Mouse (Mus musculus) forebrain, postnatal 0 days (tissue): ENCODE measurements around the gene Zfpl1. TPM values are rescaled to one million over a fixed set of nuclear protein-coding genes. Genes with fewer than 3 reads are reported as not detected.

ENCODE experiments used
- ATAC-seq: fragments of 200-750 bp; cut with Nextera tagmentation; 2 replicates; pipeline ENCODE4 v1.8.0; 2017; ENCODE audit warnings: mild to moderate bottlenecking, moderate library complexity
- DNase-seq: peaks from one replicate; pipeline ENCODE4 v3.0.0-alpha.2; 2015
- H3K27ac ChIP-seq: fragments of 300-500 bp; sonication (generic); 2 replicates; pipeline ENCODE4 v1.5.1; 2014; ENCODE audit warnings: low read depth, mild to moderate bottlenecking, antibody characterized with exemption, low read length, moderate library complexity, mixed read lengths
- H3K27me3 ChIP-seq: fragments of 300-500 bp; sonication (generic); 2 replicates; pipeline ENCODE4 v1.6.1; 2014; ENCODE audit warnings: mild to moderate bottlenecking, low read length, mixed read lengths; ENCODE audit not compliant: insufficient read depth
- H3K36me3 ChIP-seq: fragments of 300-500 bp; sonication (generic); 2 replicates; pipeline ENCODE4 v1.6.1; 2014; ENCODE audit warnings: mild to moderate bottlenecking, moderate library complexity; ENCODE audit not compliant: insufficient read depth
- H3K4me1 ChIP-seq: fragments of 300-500 bp; sonication (generic); 2 replicates; pipeline ENCODE4 v1.6.1; 2014; ENCODE audit warnings: antibody characterized with exemption; ENCODE audit not compliant: insufficient read depth
- H3K4me2 ChIP-seq: fragments of 300-500 bp; sonication (generic); 2 replicates; pipeline ENCODE4 v1.6.1; 2014; ENCODE audit warnings: low read depth, mild to moderate bottlenecking, moderate library complexity
- H3K4me3 ChIP-seq: fragments of 300-500 bp; sonication (generic); 2 replicates; pipeline ENCODE4 v1.5.1; 2014; ENCODE audit warnings: low read depth, low read length, mixed read lengths
- H3K9ac ChIP-seq: fragments of 300-500 bp; sonication (generic); 2 replicates; pipeline ENCODE4 v1.6.1; 2014; ENCODE audit warnings: mild to moderate bottlenecking
- H3K9me3 ChIP-seq: fragments of 300-500 bp; sonication (generic); 2 replicates; pipeline ENCODE4 v1.6.1; 2016; ENCODE audit warnings: low read length
- CTCF ChIP-seq: sonication (generic); IDR thresholded peaks from 2 replicates; pipeline ENCODE4 v1.5.1; 2016; ENCODE audit warnings: antibody characterized with exemption, control low read depth, low read depth
- WGBS: fragments of 180-500 bp; shearing (Covaris S2); extraction: QIAGEN DNeasy Blood & Tissue Kit; methylation state at CpG from one replicate; pipeline ENCODE4 v1.1.7; 2014; 5-methylcytosine and 5-hydroxymethylcytosine counted together
- microRNA-seq, 2 experiments: library from miRNA; unstranded; fragments of <30 nt; microRNA quantifications; one replicate each; pipeline ENCODE4; 2016
- polyA plus RNA-seq: library from polyadenylated mRNA; unstranded; fragments of >200 nt; fragmentation: Nextera tagmentation; extraction: Ambion mirVana; gene quantifications from 2 replicates; pipeline ENCODE4 v1.2.1, GENCODE M21; 2015
- total RNA-seq: library from RNA; depleted of rRNA; stranded (reverse); fragments of >200 nt; gene quantifications from 2 replicates; pipeline ENCODE4 v1.2.3, GENCODE M21; 2014; rRNA removed

Zfpl1 gene
- total and polyA plus RNA-seq, 2 experiments from 2014 or later, result 63.4 to 100 TPM

DNA sequence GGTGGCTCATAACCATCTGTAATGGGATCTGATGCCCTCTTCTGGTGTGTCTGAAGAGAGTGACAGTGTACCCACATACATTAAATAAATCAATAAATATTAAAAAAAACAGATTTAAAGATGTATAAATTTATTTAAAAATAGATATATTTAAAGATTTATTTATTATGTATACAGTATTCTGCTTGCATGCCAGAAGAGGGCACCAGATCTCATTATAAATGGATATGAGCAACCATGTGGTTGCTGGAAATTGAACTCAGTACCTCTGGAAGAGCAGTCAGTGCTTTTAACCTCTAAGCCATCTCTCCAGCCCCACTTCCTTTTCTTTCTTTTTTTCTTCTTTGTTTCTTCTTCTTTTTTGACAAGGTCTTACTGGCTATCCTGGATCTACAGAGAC, 44.8 kb downstream of the Zfpl1 start:
- DNase-seq (no peak), ATAC-seq (no peak)
- Histone ChIP-seq H3K4me2 (no peak overlapping the region), H3K4me1 (no peaks in the 10 kb centered on the region), H3K4me3 (no peak overlapping the region), H3K9me3 (no peaks in the 10 kb centered on the region), H3K36me3 (no peaks in the 10 kb centered on the region), H3K9ac (no peak overlapping the region), H3K27me3 (no peaks in the 10 kb centered on the region), H3K27ac (no peak overlapping the region)
- no peak for TF ChIP-seq CTCF

DNA sequence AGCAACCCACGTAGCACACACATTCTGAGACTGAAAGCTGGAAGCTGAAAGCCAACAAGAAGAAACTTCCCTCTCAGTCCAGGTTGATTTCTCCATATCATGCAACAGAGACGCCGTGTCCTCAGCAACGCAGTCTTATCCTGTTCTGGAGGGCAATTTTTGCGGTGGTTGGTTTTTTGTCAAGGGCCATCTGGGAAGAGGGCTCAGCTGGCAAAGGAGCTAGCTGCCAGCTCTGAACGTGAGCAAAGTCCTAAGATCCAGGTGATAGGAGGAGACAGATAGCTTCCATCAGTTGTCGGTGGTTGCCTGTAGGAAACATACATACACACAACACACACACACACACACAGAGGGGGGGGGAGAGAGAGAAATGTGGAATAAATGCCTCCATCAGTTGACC, 46.4 kb downstream of the Zfpl1 start:
- DNase-seq, result no peak
- no peaks in the 10 kb centered on the region for H3K9me3 ChIP-seq
- 76% methylated on average over 7 of the region's 7 CpGs for WGBS

DNA sequence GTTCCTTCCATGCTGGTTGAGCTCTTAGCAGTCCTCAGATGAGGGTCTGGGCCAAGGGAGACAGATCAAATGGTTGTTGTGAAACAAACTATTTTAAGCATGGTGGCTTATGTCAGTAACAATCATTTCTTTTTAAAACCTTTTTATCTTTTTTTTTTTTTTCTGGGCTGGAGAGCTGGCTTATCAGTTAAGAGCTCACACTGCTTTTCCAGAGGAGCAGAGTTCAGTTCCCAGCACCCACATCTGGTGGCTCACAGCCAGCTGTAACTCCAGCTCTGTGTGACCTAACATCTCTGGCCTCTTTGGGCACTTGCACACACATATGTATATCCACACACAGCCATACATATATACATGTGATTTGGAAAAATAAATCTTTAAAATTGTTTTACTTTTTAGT, 47.1 kb downstream of the Zfpl1 start:
- H3K9ac ChIP-seq, result no peak overlapping the region
- H3K27me3 ChIP-seq, result no peaks in the 10 kb centered on the region
- H3K4me1 ChIP-seq, result no peaks in the 10 kb centered on the region
- no peak for TF ChIP-seq CTCF
- no peak for DNase-seq
- ATAC-seq, result no peak
- H3K4me3 ChIP-seq, result no peak overlapping the region
- no peak overlapping the region for H3K4me2 ChIP-seq
- no peaks in the 10 kb centered on the region for H3K9me3 ChIP-seq
- no peaks in the 10 kb centered on the region for H3K36me3 ChIP-seq
- no peak overlapping the region for H3K27ac ChIP-seq

More for the DNA sequence above, 46.4 kb downstream of the Zfpl1 start:
- H3K36me3 ChIP-seq, result no peaks in the 10 kb centered on the region
- H3K4me3 ChIP-seq, result no peak overlapping the region
- H3K4me2 ChIP-seq, result no peak overlapping the region
- TF ChIP-seq CTCF, result no peak
- no peaks in the 10 kb centered on the region for H3K27me3 ChIP-seq
- no peak overlapping the region for H3K9ac ChIP-seq
- H3K27ac ChIP-seq, result no peak overlapping the region
- H3K4me1 ChIP-seq, result no peaks in the 10 kb centered on the region
- no peak for ATAC-seq

DNA sequence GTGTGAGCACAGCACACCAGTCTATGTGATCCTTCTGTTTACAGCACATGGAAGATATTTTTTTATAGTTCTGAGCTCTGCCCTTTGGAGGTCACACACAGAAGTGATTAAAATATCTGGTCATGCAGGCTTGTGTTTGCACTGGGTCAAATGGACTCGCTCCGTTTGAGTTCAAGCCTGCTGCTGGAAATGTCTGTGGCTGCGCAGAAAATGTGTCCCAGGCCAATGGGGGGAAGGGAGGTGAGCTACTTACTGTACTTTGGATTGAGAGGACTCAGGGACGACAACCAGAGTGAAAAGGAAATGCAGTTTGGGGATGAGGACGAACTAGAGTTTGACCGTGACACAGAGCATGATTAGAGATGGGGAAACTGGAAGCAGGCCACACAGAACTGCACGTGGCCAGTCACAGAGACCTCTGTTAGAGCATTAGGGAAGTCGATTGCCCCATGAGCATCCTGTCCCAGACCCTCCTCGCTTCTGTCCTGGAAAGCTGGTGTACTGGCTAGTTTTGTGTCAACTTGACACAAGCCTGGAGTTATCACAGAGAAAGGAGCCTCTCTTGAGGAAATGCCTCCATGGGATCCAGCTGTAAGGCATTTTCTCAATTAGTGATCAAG, 48.7 kb downstream of the Zfpl1 start:
- no peak overlapping the region for H3K27ac ChIP-seq
- no peaks in the 10 kb centered on the region for H3K9me3 ChIP-seq
- no peaks in the 10 kb centered on the region for H3K4me1 ChIP-seq
- no peaks in the 10 kb centered on the region for H3K27me3 ChIP-seq
- 83% methylated on average over 9 of the region's 9 CpGs for WGBS
- H3K9ac ChIP-seq, result no peak overlapping the region
- no peak overlapping the region for H3K4me3 ChIP-seq
- H3K4me2 ChIP-seq, result no peak overlapping the region
- ATAC-seq (no peak), DNase-seq (no peak)
- no peak for TF ChIP-seq CTCF
- no peaks in the 10 kb centered on the region for H3K36me3 ChIP-seq

Small RNA genes within 50 kb of the gene (microRNA-seq; reads per million reads assigned to microRNA genes)
- 1.1 to 1.9 reads per million in 2 experiments for gene Mir6988

Other genes starting within 250 kb of the Zfpl1 start
- 8.5 and 13.3 TPM in 2 replicates for gene Frmd8, start 209.7 kb downstream of the Zfpl1 start, total RNA-seq
- gene Frmd8, start 209.7 kb downstream of the Zfpl1 start, polyA plus RNA-seq, result 9.0 and 10.3 TPM in 2 replicates
- 2.2 and 2.6 TPM in 2 replicates for gene Slc25a45, start 207.1 kb downstream of the Zfpl1 start, total RNA-seq
- gene Slc25a45, start 207.1 kb downstream of the Zfpl1 start, polyA plus RNA-seq, result 2.0 and 2.9 TPM in 2 replicates
- gene Tigd3, start 190.8 kb downstream of the Zfpl1 start, total RNA-seq, result 9.9 and 14.2 TPM in 2 replicates
- 8.6 and 10.2 TPM in 2 replicates for gene Tigd3, start 190.8 kb downstream of the Zfpl1 start, polyA plus RNA-seq
- gene Dpf2, start 171.9 kb downstream of the Zfpl1 start, total RNA-seq, result 52.8 and 64.5 TPM in 2 replicates
- gene Dpf2, start 171.9 kb downstream of the Zfpl1 start, polyA plus RNA-seq, result 56.8 and 60.1 TPM in 2 replicates
- gene Cdc42ep2, start 160.1 kb downstream of the Zfpl1 start, total RNA-seq, result 13.3 and 18.4 TPM in 2 replicates
- gene Cdc42ep2, start 160.1 kb downstream of the Zfpl1 start, polyA plus RNA-seq, result 13.5 and 15.6 TPM in 2 replicates
- 12.4 and 18.1 TPM in 2 replicates for gene Pola2, start 120.8 kb downstream of the Zfpl1 start, total RNA-seq
- gene Pola2, start 120.8 kb downstream of the Zfpl1 start, polyA plus RNA-seq, result 13.7 and 15.3 TPM in 2 replicates
- not detected in 2 replicates for gene Slc22a20, start 98.8 kb downstream of the Zfpl1 start, total RNA-seq
- not detected in 2 replicates for gene Slc22a20, start 98.8 kb downstream of the Zfpl1 start, polyA plus RNA-seq
- 5.5 and 7.7 TPM in 2 replicates for gene Capn1, start 69.1 kb downstream of the Zfpl1 start, total RNA-seq
- gene Capn1, start 69.1 kb downstream of the Zfpl1 start, polyA plus RNA-seq, result 3.0 and 3.3 TPM in 2 replicates
- 15.8 and 23.7 TPM in 2 replicates for gene Syvn1, start 38.4 kb downstream of the Zfpl1 start, total RNA-seq
- 24.7 and 27.7 TPM in 2 replicates for gene Syvn1, start 38.4 kb downstream of the Zfpl1 start, polyA plus RNA-seq
- gene Mrpl49, start 27.2 kb downstream of the Zfpl1 start, total RNA-seq, result 47.1 and 50.8 TPM in 2 replicates
- 54.4 and 55.7 TPM in 2 replicates for gene Mrpl49, start 27.2 kb downstream of the Zfpl1 start, polyA plus RNA-seq
- 1,002 and 1,178 TPM in 2 replicates for gene Fau, start 27.1 kb downstream of the Zfpl1 start, total RNA-seq
- 610 and 775 TPM in 2 replicates for gene Fau, start 27.1 kb downstream of the Zfpl1 start, polyA plus RNA-seq
- gene Znhit2, start 23.8 kb downstream of the Zfpl1 start, total RNA-seq, result 42.5 and 50.8 TPM in 2 replicates
- 46.1 and 47.1 TPM in 2 replicates for gene Znhit2, start 23.8 kb downstream of the Zfpl1 start, polyA plus RNA-seq
- gene Tm7sf2, start 16.6 kb downstream of the Zfpl1 start, total RNA-seq, result 70.6 and 79.6 TPM in 2 replicates
- gene Tm7sf2, start 16.6 kb downstream of the Zfpl1 start, polyA plus RNA-seq, result 37.1 and 43.3 TPM in 2 replicates
- gene Vps51, start 7.7 kb downstream of the Zfpl1 start, total RNA-seq, result 93.0 and 96.8 TPM in 2 replicates
- 78.6 and 93.7 TPM in 2 replicates for gene Vps51, start 7.7 kb downstream of the Zfpl1 start, polyA plus RNA-seq
- gene Tmem262, start 4.9 kb downstream of the Zfpl1 start, total RNA-seq, result not detected in 2 replicates
- not detected in 2 replicates for gene Tmem262, start 4.9 kb downstream of the Zfpl1 start, polyA plus RNA-seq
- 0.69 TPM in 1 of 2 replicates, not detected in the other for gene Gm28374, start 2.7 kb downstream of the Zfpl1 start, total RNA-seq
- gene Gm28374, start 2.7 kb downstream of the Zfpl1 start, polyA plus RNA-seq, result 0.57 and 0.68 TPM in 2 replicates
- 2.2 and 3.0 TPM in 2 replicates for gene Cdca5, start within 50 bp of the Zfpl1 start, total RNA-seq
- gene Cdca5, start within 50 bp of the Zfpl1 start, polyA plus RNA-seq, result 4.7 TPM in 2 replicates
- not detected in 2 replicates for gene AC131692.1, start 9.5 kb upstream of the Zfpl1 start, total RNA-seq
- not detected in 2 replicates for gene AC131692.1, start 9.5 kb upstream of the Zfpl1 start, polyA plus RNA-seq
- gene Naaladl1, start 20.8 kb upstream of the Zfpl1 start, total RNA-seq, result 0.14 and 0.15 TPM in 2 replicates
- gene Naaladl1, start 20.8 kb upstream of the Zfpl1 start, polyA plus RNA-seq, result 0.39 and 0.51 TPM in 2 replicates
- 44.8 and 67.7 TPM in 2 replicates for gene Sac3d1, start 33.7 kb upstream of the Zfpl1 start, total RNA-seq
- gene Sac3d1, start 33.7 kb upstream of the Zfpl1 start, polyA plus RNA-seq, result 60.8 and 61.5 TPM in 2 replicates
- gene Snx15, start 43.3 kb upstream of the Zfpl1 start, total RNA-seq, result 46.1 and 57.0 TPM in 2 replicates
- gene Snx15, start 43.3 kb upstream of the Zfpl1 start, polyA plus RNA-seq, result 58.0 and 60.5 TPM in 2 replicates
- not detected in 2 replicates for gene Batf2, start 56.0 kb upstream of the Zfpl1 start, total RNA-seq
- gene Batf2, start 56.0 kb upstream of the Zfpl1 start, polyA plus RNA-seq, result not detected in 2 replicates
- gene Arl2, start 56.6 kb upstream of the Zfpl1 start, total RNA-seq, result 60.6 and 63.8 TPM in 2 replicates
- gene Arl2, start 56.6 kb upstream of the Zfpl1 start, polyA plus RNA-seq, result 111 and 118 TPM in 2 replicates
- not detected in 2 replicates for gene Majin, start 99.4 kb upstream of the Zfpl1 start, total RNA-seq
- not detected in 2 replicates for gene Majin, start 99.4 kb upstream of the Zfpl1 start, polyA plus RNA-seq
- gene Gpha2, start 141.4 kb upstream of the Zfpl1 start, total RNA-seq, result not detected in 2 replicates
- gene Gpha2, start 141.4 kb upstream of the Zfpl1 start, polyA plus RNA-seq, result 0.50 TPM in 1 of 2 replicates, not detected in the other
- gene Ppp2r5b, start 150.9 kb upstream of the Zfpl1 start, total RNA-seq, result 196 and 203 TPM in 2 replicates
- gene Ppp2r5b, start 150.9 kb upstream of the Zfpl1 start, polyA plus RNA-seq, result 144 and 159 TPM in 2 replicates
- gene Atg2a, start 156.7 kb upstream of the Zfpl1 start, total RNA-seq, result 21.0 and 26.7 TPM in 2 replicates
- 5.9 and 7.6 TPM in 2 replicates for gene Atg2a, start 156.7 kb upstream of the Zfpl1 start, polyA plus RNA-seq
- 91.9 and 120 TPM in 2 replicates for gene Ehd1, start 191.8 kb upstream of the Zfpl1 start, total RNA-seq
- gene Ehd1, start 191.8 kb upstream of the Zfpl1 start, polyA plus RNA-seq, result 69.9 and 75.4 TPM in 2 replicates
- gene Cdc42bpg, start 221.5 kb upstream of the Zfpl1 start, total RNA-seq, result 3.1 and 4.7 TPM in 2 replicates
- gene Cdc42bpg, start 221.5 kb upstream of the Zfpl1 start, polyA plus RNA-seq, result 0.11 and 0.23 TPM in 2 replicates